Mouse (Mus musculus): Measurements from ENCODE around the gene Dgki. TPM values are rescaled to one million over a fixed set of nuclear protein-coding genes. Genes with fewer than 3 reads are reported as not detected.

Dgki gene
- polyA plus RNA-seq, 1 experiment from 2014 or later, result 0.42 TPM

DNA sequence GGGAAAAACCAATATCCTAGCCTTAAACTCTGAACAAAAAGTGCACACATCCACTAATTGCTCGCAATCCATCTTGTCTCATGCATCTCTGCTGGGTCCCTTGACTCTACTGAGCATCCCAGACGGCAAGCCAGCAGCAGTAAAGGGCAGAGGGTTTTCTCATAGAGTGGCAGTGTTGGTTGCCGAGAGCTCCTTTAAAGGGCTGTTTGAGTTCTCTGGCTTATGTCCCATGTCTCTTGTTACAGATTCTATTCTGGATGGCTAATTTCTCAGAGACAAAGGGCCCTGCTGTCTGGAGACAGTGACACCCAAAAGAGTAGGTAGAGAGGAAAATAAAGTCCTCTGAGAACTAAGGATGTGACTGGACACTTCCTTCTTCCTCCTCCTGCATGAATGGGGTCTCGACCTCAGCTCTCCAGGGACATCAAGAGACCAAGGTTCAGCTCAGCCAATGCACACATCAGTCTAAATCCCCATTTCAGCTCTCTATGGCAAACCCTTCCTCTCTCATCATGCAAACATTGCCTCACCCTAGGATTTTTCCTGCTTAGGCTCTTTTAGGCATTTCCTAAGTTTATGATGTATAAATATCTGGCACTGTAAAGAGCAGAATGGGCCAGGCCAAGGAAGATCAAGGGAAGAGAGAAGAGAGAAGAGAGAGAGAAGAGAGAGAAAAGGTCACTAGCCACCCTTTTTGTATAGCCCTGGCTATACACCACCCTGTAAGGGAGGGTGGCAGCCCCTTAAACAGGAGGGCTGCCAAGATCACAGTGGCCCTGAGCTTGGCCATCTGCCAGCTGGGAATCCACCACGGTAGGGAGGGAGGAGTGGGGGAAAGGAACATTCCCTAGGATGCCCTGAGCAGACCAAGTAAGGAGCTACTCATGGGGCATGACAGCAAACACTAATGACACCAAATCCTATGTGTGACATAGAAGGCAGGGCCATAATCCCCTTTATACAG lies 30.2 kb upstream of the Dgki start:
- no peak for TF ChIP-seq CTCF (IDR thresholded peaks at IDR 0.05; ENCODE audit: low read depth)
- H3K27ac ChIP-seq (ENCODE audit: low read depth, low read length), result peak overlapping the region; percentile 57; the same call in 1 of the 2 replicates
- H3K9me3 ChIP-seq (ENCODE audit: control insufficient read depth), result no peaks in the 10 kb centered on the region
- no peak overlapping the region for H3K4me2 ChIP-seq (replicated peaks; ENCODE audit: low read depth)
- no peak overlapping the region for H3K9ac ChIP-seq (ENCODE audit: low read depth, low read length)
- no peaks in the 10 kb centered on the region for H3K27me3 ChIP-seq (replicated peaks; ENCODE audit: control insufficient read depth, insufficient read depth, low read length)
- peaks cover 40% of the 10 kb centered on the region for H3K36me3 ChIP-seq (ENCODE audit: control insufficient read depth, insufficient read depth)
- 53% methylated on average over 5 of the region's 5 CpGs for WGBS
- H3K4me3 ChIP-seq (ENCODE audit: low read depth, low read length), result no peak overlapping the region
- H3K4me1 ChIP-seq (replicated peaks; ENCODE audit: control insufficient read depth, insufficient read depth, low read length), result no peaks in the 10 kb centered on the region
- ATAC-seq, result no peak

DNA sequence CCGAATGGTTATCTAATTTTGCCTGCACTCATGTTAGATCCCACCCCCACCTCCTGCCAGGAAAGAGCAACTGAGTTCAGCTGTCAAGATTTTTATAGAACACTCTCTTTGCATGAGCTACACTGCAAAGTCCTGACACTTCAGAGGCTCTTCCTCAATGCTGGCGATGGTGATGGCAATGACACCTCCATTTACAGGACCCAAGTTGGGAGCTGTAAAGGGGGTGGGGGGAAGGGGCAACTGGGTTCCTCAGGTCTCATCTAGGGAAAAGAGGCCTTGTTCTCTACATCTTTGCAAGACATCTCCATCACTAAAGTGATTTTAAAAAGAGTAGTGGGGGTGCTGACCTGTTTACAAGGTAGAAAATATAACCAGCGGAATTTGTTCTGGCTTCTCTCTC lies 29.4 kb upstream of the Dgki start:
- Histone ChIP-seq H3K27me3 (replicated peaks; ENCODE audit: control insufficient read depth, insufficient read depth, low read length) (no peaks in the 10 kb centered on the region), H3K4me1 (replicated peaks; ENCODE audit: control insufficient read depth, insufficient read depth, low read length) (no peaks in the 10 kb centered on the region), H3K36me3 (ENCODE audit: control insufficient read depth, insufficient read depth) (peaks cover 36% of the 10 kb centered on the region), H3K9ac (ENCODE audit: low read depth, low read length) (no peak overlapping the region), H3K4me3 (ENCODE audit: low read depth, low read length) (no peak overlapping the region), H3K4me2 (replicated peaks; ENCODE audit: low read depth) (no peak overlapping the region), H3K9me3 (ENCODE audit: control insufficient read depth) (no peaks in the 10 kb centered on the region), H3K27ac (ENCODE audit: low read depth, low read length) (no peak overlapping the region)
- no peak for ATAC-seq
- 82% methylated on average over 3 of the region's 3 CpGs for WGBS
- TF ChIP-seq CTCF (IDR thresholded peaks at IDR 0.05; ENCODE audit: low read depth), result no peak

DNA sequence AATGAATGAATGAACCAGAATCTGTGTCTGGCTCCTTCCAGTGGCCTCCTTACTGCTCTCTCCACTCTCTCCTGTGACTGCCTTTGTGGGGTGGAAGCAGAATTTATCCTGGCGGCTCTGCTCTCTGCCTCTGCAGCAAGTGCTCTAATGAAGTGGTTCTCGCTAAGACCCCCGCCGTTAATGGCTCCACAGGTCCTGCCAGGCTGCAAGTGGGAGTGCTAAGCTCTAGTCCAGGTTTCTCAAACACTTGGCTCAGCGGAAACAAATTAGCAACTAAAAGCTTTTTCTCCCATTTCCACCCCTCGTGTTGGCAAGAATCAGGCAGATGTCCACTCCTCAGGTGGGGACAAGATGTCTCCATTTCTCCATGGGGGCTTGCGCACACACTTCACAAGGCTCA lies 28.7 kb upstream of the Dgki start:
- Histone ChIP-seq H3K9ac (ENCODE audit: low read depth, low read length) (no peak overlapping the region), H3K36me3 (ENCODE audit: control insufficient read depth, insufficient read depth) (peaks cover 29% of the 10 kb centered on the region), H3K4me3 (ENCODE audit: low read depth, low read length) (no peak overlapping the region), H3K27ac (ENCODE audit: low read depth, low read length) (no peak overlapping the region), H3K9me3 (ENCODE audit: control insufficient read depth) (no peaks in the 10 kb centered on the region), H3K27me3 (replicated peaks; ENCODE audit: control insufficient read depth, insufficient read depth, low read length) (no peaks in the 10 kb centered on the region), H3K4me1 (replicated peaks; ENCODE audit: control insufficient read depth, insufficient read depth, low read length) (no peaks in the 10 kb centered on the region), H3K4me2 (replicated peaks; ENCODE audit: low read depth) (no peak overlapping the region)
- WGBS, result 72% methylated on average over 7 of the region's 7 CpGs
- ATAC-seq, result no peak
- TF ChIP-seq CTCF (IDR thresholded peaks at IDR 0.05; ENCODE audit: low read depth), result no peak

DNA sequence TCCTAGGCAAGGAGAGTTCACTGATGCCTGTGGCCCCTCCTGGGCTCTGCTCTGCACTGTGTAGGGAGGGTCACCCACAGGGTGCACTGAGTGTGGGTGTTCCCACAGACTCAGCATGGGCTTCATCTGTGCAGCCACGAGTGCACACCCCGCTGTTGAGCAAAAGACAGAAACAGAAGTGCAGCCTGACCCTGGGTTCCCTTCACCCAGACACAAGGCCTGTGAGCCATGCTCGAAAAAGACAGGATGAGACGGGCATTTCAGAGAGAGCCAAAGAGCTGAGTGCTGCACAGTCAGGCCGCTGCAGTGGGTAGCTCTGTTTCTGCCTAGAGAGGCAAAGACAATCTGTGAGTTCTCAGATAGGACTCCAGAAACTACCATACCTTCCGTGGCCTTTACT lies 27.5 kb upstream of the Dgki start:
- no peak for ATAC-seq
- no peaks in the 10 kb centered on the region for H3K4me1 ChIP-seq (replicated peaks; ENCODE audit: control insufficient read depth, insufficient read depth, low read length)
- peaks cover 22% of the 10 kb centered on the region for H3K36me3 ChIP-seq (ENCODE audit: control insufficient read depth, insufficient read depth)
- no peak for TF ChIP-seq CTCF (IDR thresholded peaks at IDR 0.05; ENCODE audit: low read depth)
- no peak overlapping the region for H3K27ac ChIP-seq (ENCODE audit: low read depth, low read length)
- H3K4me2 ChIP-seq (replicated peaks; ENCODE audit: low read depth), result no peak overlapping the region
- H3K9me3 ChIP-seq (ENCODE audit: control insufficient read depth), result no peaks in the 10 kb centered on the region
- no peak overlapping the region for H3K9ac ChIP-seq (ENCODE audit: low read depth, low read length)
- H3K4me3 ChIP-seq (ENCODE audit: low read depth, low read length), result no peak overlapping the region
- no peaks in the 10 kb centered on the region for H3K27me3 ChIP-seq (replicated peaks; ENCODE audit: control insufficient read depth, insufficient read depth, low read length)
- WGBS, result 72% methylated on average over 6 of the region's 6 CpGs

DNA sequence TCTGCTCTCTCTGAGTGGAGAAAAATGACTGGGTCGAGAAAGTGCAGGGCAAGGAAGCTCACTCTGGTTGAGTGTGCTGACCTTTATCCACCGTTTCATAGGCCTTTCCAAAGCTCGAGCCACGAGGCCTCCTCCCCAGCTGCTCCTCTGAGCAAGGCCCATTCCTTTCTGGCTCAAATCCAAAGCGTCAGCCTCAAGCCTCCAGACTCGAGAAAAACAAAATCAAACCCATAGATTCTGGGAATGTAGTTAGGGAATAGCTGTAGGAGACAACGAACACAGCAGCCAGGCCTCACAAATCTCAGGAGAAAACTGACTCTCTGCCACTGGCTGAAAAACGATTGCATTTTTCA lies 26.6 kb upstream of the Dgki start:
- Histone ChIP-seq H3K4me1 (replicated peaks; ENCODE audit: control insufficient read depth, insufficient read depth, low read length) (no peaks in the 10 kb centered on the region), H3K27ac (ENCODE audit: low read depth, low read length) (no peak overlapping the region), H3K9ac (ENCODE audit: low read depth, low read length) (no peak overlapping the region), H3K4me3 (ENCODE audit: low read depth, low read length) (no peak overlapping the region), H3K9me3 (ENCODE audit: control insufficient read depth) (no peaks in the 10 kb centered on the region), H3K36me3 (ENCODE audit: control insufficient read depth, insufficient read depth) (peaks cover 12% of the 10 kb centered on the region), H3K4me2 (replicated peaks; ENCODE audit: low read depth) (no peak overlapping the region), H3K27me3 (replicated peaks; ENCODE audit: control insufficient read depth, insufficient read depth, low read length) (no peaks in the 10 kb centered on the region)
- no peak for TF ChIP-seq CTCF (IDR thresholded peaks at IDR 0.05; ENCODE audit: low read depth)
- no peak for ATAC-seq
- 31% methylated on average over 8 of the region's 8 CpGs for WGBS

DNA sequence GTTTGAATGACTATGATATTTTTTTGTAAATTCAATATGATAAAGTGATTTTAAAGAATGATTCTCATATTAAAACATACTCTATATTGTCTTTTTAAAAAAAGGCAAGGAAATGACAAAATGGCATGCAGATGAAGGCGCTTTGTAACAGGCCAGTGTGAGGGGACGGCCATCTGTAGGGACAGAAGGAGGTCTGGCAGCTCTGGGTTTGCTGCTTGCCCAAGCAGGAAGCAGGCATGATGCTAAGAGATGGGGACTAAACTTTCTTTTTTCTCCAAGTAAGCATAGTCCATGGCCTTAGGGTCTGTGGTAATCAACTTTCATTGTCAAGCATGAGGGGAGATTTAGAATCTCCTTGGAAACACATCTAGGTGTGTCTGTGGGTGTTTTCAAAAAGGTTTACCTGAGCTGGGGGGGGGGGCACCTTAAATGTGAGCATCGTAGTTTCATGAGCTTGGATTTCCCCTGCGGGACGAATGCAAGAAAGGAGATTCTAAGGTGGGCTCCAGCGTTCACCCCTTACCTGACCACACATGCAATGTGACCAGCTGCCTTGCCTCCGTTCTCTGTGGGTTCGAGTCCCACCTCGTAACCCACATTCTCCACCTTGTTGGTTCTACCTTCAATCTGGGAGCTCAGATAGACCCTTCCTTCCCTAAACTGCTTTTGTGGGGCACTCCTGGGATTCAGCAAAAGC lies 26.1 kb upstream of the Dgki start:
- Histone ChIP-seq H3K4me1 (replicated peaks; ENCODE audit: control insufficient read depth, insufficient read depth, low read length) (no peaks in the 10 kb centered on the region), H3K4me3 (ENCODE audit: low read depth, low read length) (no peak overlapping the region), H3K36me3 (ENCODE audit: control insufficient read depth, insufficient read depth) (peaks cover 7% of the 10 kb centered on the region; the same call in 1 of the 2 replicates), H3K27ac (ENCODE audit: low read depth, low read length) (no peak overlapping the region), H3K4me2 (replicated peaks; ENCODE audit: low read depth) (no peak overlapping the region), H3K27me3 (replicated peaks; ENCODE audit: control insufficient read depth, insufficient read depth, low read length) (no peaks in the 10 kb centered on the region), H3K9ac (ENCODE audit: low read depth, low read length) (no peak overlapping the region), H3K9me3 (ENCODE audit: control insufficient read depth) (no peaks in the 10 kb centered on the region)
- no peak for ATAC-seq
- TF ChIP-seq CTCF (IDR thresholded peaks at IDR 0.05; ENCODE audit: low read depth), result no peak
- 95% methylated on average over 9 of the region's 9 CpGs for WGBS
